Mouse (Mus musculus): ENCODE data around the gene Cox5a. TPM values are rescaled to one million over a fixed set of nuclear protein-coding genes. Genes with fewer than 3 reads are reported as not detected.

Cox5a gene
- polyA plus RNA-seq, 1 experiment from 2014 or later, result 93.1 TPM

DNA sequence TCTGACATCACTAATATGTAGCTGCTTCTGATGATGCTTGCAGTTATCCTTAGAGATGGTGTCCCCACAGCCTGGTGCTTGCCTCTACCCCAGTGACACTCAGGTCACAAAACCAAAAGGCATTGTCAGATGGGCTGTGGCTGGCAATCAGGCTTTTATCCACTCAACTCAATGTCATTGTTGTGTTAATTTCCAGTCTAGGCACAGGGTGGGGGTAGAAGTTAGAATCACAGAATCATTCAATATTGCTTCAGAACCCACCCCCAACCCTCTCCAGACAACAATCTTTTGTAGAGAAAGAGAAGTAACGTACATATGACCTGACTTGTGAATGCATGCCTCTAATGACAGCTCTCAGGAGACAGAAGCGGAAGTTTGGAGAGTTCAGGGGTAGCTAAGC, 10.5 kb upstream of the Cox5a start:
- H3K36me3 ChIP-seq (ENCODE audit: inconsistent target), result no peaks in the 10 kb centered on the region
- H3K79me2 ChIP-seq (ENCODE audit: inconsistent target), result no peaks in the 10 kb centered on the region
- H3K4me3 ChIP-seq (ENCODE audit: inconsistent target), result no peak overlapping the region
- WGBS (ENCODE audit: missing documents), result 75% methylated on average over 2 of the region's 2 CpGs
- H3K27ac ChIP-seq, result no peak overlapping the region

DNA sequence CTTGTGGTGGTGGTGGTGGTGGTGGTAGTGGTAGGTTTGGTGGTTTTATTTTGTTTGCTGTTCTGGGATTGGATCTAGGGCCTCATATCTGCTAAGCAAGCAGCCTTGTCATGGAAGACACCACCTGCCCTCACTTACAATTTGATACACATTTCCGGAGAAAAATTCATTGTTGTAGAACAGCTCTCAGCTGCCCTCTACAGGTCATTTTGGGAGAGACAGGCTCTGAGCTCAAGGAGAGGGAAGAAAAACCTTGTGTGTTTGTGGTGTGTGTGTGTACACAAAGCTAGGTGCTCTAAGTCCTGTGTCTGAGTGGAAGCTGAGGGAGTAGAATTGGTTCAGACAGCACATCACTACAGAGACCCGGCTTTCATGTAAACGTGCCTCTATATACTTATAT, 4.0 kb upstream of the Cox5a start:
- Histone ChIP-seq H3K79me2 (ENCODE audit: inconsistent target) (peaks cover 8% of the 10 kb centered on the region), H3K36me3 (ENCODE audit: inconsistent target) (no peaks in the 10 kb centered on the region), H3K27ac (no peak overlapping the region), H3K4me3 (ENCODE audit: inconsistent target) (no peak overlapping the region)
- WGBS (ENCODE audit: missing documents), result 13% methylated on average over 3 of the region's 3 CpGs

DNA sequence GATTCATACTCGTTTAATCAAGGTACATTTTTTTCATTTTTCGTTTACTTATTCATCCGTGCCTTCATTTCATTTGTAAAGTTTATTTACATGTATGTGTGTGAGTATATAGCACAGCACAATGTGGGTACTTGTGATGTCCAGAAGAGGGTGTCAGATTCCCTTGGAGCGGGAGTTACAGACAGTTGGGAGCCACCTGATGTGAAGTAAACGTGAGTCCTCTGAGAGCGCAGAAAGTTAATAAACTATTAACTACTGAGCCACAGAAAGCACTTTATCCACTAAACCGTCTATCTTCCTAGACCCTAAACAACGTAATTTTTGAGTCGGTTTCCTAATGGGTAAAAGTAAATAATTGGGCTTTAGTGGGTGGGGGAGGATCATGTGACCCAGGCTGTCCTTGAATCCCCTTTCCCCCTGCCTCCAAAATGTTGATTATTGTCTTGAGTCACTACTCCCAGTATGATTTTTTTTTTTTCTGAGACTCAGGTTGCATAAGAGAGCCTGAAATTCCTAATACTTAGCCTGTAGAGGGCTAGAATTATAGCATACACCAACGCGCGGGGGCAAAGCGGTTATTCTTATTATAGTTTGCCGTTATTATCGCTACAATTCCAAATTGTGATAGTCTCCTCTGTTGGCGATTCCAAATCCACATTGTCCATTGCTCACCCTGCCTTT, 559 bp upstream of the Cox5a start:
- Histone ChIP-seq H3K79me2 (ENCODE audit: inconsistent target) (peaks cover 42% of the 10 kb centered on the region), H3K4me3 (ENCODE audit: inconsistent target) (peak overlapping the region; percentile 53), H3K27ac (peak overlapping the region; percentile 58), H3K36me3 (ENCODE audit: inconsistent target) (no peaks in the 10 kb centered on the region)
- WGBS (ENCODE audit: missing documents), result 32% methylated on average over 16 of the region's 16 CpGs

DNA sequence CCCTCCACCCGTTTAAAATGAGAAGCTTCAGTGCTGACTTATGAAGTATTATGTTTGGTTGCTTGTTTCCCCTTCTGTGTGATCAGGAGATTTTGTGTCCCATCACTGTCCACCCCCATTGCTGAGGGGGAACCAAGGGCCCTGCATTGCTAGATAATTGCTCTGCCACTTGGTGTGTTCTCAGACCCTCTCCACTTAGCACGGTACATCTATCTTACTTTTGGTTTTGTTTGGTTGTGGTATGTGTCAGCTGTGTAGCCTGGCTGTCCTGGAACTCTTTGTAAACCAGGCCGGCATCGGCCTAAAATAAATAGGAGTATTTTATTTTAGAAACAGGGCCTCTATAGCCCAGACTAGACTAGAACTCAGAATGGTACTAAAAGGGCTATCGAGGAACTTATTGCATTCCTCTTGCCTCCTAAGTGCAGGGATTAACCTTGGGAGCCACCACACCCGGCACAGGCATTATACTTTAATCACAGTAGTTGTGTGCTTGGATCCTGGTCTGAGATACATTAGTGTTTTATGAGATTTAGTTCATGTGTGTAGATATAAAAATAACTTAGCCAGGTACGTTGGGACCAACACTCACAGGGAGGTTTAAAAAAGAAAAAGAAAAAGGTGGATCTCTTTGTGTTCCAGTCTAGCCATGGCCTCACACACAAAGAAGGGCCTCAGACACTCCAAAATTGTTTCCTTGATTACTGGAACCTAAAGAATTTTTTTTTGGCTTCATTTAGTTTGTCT, 1.2 kb downstream of the Cox5a start:
- Histone ChIP-seq H3K27ac (peak overlapping the region; percentile 57), H3K4me3 (ENCODE audit: inconsistent target) (peak overlapping the region; percentile 68), H3K79me2 (ENCODE audit: inconsistent target) (peaks cover 60% of the 10 kb centered on the region), H3K36me3 (ENCODE audit: inconsistent target) (no peaks in the 10 kb centered on the region)
- 47% methylated on average over 7 of the region's 7 CpGs for WGBS (ENCODE audit: missing documents)

DNA sequence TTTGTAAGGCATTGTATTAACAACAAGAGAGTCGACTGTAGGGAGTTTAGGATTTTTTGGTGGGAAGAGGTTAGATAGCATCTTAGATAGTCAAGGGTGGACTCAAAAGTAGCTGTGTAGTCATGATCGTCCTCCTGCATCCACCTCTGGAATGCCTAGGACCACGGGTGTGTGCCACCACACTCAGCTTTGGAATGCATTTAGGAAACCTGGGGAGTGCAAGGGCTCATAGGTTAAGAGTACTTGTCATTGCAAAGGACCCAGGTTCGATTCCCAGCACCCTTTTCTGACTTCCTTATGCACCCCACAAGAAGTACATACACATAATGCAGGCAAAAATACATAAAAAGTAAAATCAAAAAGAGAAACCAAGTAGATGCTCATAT, 1.8 kb downstream of the Cox5a start:
- H3K27ac ChIP-seq, result peak overlapping the region; percentile 57; the same call in 1 of the 2 replicates
- H3K4me3 ChIP-seq (ENCODE audit: inconsistent target), result peak overlapping the region; percentile 68; the same call in 1 of the 2 replicates

DNA sequence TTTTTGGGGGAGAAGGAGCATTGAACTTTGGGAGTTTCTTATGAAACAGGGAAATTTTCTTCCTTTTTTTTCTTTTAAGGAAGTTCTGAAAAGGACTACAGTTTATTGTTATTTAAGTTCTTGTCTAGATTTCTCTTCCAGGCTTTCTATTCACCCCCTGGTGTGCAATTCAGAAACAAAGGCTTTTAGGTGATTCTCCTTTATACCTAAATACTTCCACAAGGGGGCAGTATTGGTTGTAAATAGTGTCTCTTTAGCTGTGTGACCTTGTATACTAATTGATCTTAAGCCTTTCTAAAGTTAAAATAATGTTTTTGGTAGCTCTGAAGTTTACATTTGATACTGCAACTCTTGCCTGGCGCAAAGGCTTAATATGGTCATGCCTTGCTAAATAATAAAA, 2.7 kb downstream of the Cox5a start:
- WGBS (ENCODE audit: missing documents), result 75% methylated on average over 1 of the region's 1 CpGs
- H3K4me3 ChIP-seq (ENCODE audit: inconsistent target), result no peak overlapping the region
- peaks cover 74% of the 10 kb centered on the region for H3K79me2 ChIP-seq (ENCODE audit: inconsistent target)
- peak overlapping the region; percentile 32 for H3K27ac ChIP-seq
- 0 out of 2 replicates have a peak, but pooled peaks cover 3% of the 10 kb centered on the region for H3K36me3 ChIP-seq (ENCODE audit: inconsistent target)

More for the DNA sequence above, 1.8 kb downstream of the Cox5a start:
- 77% methylated on average over 4 of the region's 4 CpGs for WGBS (ENCODE audit: missing documents)
- Histone ChIP-seq H3K36me3 (ENCODE audit: inconsistent target) (no peaks in the 10 kb centered on the region), H3K79me2 (ENCODE audit: inconsistent target) (peaks cover 65% of the 10 kb centered on the region)

DNA sequence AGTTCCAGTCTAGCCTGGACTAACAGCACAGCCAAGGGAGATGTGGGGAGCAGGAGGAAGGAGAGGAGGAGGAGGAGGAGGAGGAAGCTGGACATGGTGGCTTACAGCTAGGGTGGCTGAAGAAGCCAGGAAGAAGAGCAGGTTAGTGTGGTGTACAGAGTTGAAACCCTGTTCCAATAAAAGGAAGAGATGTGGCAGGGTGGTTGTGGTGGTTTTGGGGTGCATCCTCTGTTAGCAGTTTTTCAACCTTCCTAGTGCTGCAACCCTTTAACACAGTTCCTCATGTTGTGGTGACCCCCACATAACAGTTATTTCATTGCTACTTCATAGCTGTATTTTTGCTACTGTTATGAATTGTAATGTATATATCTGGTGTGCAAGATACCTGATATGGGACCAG, 3.4 kb downstream of the Cox5a start:
- H3K4me3 ChIP-seq (ENCODE audit: inconsistent target), result no peak overlapping the region
- H3K79me2 ChIP-seq (ENCODE audit: inconsistent target), result peaks cover 81% of the 10 kb centered on the region
- H3K36me3 ChIP-seq (ENCODE audit: inconsistent target), result peaks cover 9% of the 10 kb centered on the region; the same call in 1 of the 2 replicates
- 0 out of 2 replicates have a peak overlapping the region, but pooled peaks have one; percentile 10 for H3K27ac ChIP-seq

DNA sequence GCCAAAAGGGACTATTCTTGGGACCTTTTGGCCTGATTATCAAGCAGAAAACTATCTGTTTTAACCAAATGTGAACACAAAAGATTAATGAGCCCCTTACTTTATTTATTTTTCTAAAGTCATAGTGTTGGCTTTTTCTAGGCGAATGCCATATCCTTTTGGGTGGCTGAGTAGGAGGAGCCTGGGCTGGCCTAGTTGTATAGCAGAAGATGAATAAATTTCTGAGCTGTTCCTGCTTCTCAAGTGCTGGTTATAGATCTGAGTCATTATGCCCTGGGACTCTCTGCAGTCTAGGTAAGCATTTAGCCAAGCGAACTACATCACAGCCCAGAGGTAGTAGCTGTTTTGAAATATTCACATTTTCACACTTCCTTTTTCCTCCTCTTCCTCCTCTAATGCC, 4.4 kb downstream of the Cox5a start:
- H3K36me3 ChIP-seq (ENCODE audit: inconsistent target), result peaks cover 18% of the 10 kb centered on the region; the same call in 1 of the 2 replicates
- peak overlapping the region; percentile 2; the same call in 1 of the 2 replicates for H3K27ac ChIP-seq
- H3K4me3 ChIP-seq (ENCODE audit: inconsistent target), result no peak overlapping the region
- H3K79me2 ChIP-seq (ENCODE audit: inconsistent target), result peaks cover 92% of the 10 kb centered on the region
- WGBS (ENCODE audit: missing documents), result 15% methylated on average over 2 of the region's 2 CpGs

DNA sequence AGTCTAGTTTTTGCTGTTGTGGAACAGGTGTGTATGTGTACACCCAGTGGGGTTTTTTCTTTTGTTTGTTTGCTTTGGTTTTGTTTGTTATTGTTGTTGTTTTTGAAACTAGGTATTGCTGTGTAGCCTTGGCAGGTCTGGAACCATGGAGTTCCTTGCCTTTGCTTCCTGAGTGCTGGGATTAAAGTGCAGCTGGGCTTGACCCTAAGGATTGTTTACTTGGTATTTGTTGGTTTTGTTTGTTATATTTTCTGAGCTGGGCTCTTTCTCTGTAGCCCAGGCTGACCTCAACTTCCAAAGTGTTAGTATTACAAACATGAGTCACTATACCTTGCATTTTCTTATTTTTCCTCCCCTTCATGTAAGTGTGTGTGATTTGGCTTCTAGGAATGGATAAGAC, 5.4 kb downstream of the Cox5a start:
- Histone ChIP-seq H3K27ac (no peak overlapping the region), H3K4me3 (ENCODE audit: inconsistent target) (no peak overlapping the region), H3K36me3 (ENCODE audit: inconsistent target) (peaks cover 19% of the 10 kb centered on the region; the same call in 1 of the 2 replicates), H3K79me2 (ENCODE audit: inconsistent target) (peaks cover 99% of the 10 kb centered on the region)

DNA sequence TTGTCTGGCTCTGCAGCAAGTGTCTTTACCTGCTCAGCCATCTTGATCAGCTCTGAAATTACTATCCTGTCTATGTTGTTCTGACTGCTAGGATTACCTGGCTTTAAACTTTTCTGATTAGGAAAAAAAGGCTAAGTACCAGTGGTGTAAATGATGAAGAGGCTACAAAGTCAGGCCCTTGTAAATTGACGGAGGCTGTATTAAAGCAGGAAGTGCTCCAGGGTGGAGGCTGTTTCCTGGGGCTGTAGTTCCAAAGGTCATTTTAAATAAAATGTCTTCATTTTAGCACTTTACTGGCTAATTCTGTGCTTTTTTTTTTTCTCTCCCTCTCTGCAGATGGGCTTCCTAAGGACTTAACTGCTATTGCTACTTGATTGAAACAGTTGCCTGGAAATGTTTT, 10.9 kb downstream of the Cox5a start:
- Histone ChIP-seq H3K36me3 (ENCODE audit: inconsistent target) (peaks cover 39% of the 10 kb centered on the region; the same call in 1 of the 2 replicates), H3K4me3 (ENCODE audit: inconsistent target) (no peak overlapping the region), H3K27ac (no peak overlapping the region), H3K79me2 (ENCODE audit: inconsistent target) (peaks cover 47% of the 10 kb centered on the region)
- WGBS (ENCODE audit: missing documents), result 88% methylated on average over 1 of the region's 1 CpGs

DNA sequence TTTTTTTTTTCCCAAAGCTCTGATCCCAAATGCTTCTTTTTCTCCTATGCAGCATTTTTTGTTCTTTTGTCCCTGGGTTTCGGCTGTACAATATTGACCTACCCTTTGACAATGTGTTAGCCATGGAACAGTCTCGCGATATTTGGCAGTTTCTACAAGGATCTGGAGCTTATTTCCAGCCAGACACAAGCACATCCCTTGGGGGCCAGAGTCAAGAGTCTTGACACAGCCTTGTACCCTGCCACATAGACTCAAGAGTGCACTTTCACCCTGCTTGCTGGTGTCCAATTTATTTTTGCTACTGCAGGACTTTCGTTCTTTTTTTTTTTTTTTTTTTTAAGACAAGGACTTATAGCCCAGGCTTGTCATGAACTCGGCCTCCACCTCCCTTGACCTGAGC, 15.3 kb downstream of the Cox5a start:
- 91% methylated on average over 5 of the region's 5 CpGs for WGBS (ENCODE audit: missing documents)
- H3K79me2 ChIP-seq (ENCODE audit: inconsistent target), result peaks cover 21% of the 10 kb centered on the region
- H3K27ac ChIP-seq, result no peak overlapping the region
- peaks cover 30% of the 10 kb centered on the region; the same call in 1 of the 2 replicates for H3K36me3 ChIP-seq (ENCODE audit: inconsistent target)
- peak overlapping the region; percentile 84; the same call in 1 of the 2 replicates for H3K4me3 ChIP-seq (ENCODE audit: inconsistent target)

DNA sequence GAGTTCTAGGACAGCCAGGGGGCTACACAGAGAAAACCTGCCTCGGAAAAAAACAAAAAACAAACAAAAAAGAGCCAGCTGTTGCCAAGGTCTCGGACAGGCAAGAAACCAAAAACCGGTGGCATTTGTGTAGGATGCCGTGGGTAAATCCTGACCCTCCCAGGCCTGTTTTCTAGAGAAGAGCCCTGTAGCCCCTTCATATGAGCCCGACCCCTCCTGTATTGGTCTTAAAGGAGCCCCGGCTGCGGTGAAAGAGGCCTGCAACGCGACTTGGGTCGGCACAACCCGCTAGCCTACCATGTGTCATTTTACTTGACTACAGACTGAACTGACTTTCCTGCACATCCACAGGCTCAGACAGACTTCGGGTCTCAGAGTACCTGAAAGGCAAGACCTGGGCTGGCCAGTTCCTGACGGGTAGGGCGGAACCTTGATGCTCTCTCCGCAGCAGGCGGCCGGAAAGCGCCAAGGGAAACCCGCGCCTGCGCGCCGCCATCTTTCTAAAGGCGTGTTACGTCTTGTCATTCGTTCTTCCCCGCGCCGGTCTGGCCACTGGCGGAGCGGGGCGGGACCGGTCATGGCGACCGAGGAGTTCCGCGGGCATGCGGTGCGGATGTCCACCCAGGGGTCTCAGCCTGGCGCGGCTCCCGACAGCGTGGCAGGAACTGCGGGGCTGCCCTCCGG, 16.1 kb downstream of the Cox5a start, which contains the start of gene Fam219b:
Gene Fam219b, plus strand, starts transcription at position 485 of the 684 bp plus-strand sequence.
- Histone ChIP-seq H3K36me3 (ENCODE audit: inconsistent target) (peaks cover 26% of the 10 kb centered on the region), H3K79me2 (ENCODE audit: inconsistent target) (peaks cover 17% of the 10 kb centered on the region), H3K4me3 (ENCODE audit: inconsistent target) (peak within 1 kb of the TSS; percentile 84), H3K27ac (peak within 1 kb of the TSS; percentile 76)
- 3% methylated on average over 37 of the region's 45 CpGs for WGBS (ENCODE audit: missing documents)

DNA sequence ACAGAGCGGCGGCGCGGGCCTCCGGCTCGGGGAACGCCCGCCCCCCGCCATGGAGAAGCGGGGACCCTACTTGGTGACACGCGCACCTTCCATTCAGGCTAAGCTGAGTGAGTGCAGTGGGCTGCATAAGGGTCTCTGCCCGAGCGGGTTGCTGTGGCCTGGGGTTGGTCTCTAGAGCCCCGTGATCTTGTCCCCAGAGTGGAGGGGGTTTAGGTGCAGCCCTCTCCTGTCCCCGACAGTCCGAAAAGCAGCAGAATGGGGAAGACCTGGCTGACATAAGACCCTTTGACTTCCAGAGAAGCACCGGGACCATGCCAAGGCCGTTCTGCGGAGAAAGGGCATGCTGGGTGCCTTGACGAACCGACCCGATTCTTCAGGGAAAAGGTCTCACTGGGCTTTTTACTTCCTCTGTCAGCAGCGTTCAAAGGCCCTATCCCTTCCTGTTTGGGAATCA, 16.7 kb downstream of the Cox5a start:
- H3K36me3 ChIP-seq (ENCODE audit: inconsistent target), result peaks cover 27% of the 10 kb centered on the region
- peak overlapping the region; percentile 76 for H3K27ac ChIP-seq
- H3K4me3 ChIP-seq (ENCODE audit: inconsistent target), result peak overlapping the region; percentile 84
- peaks cover 17% of the 10 kb centered on the region for H3K79me2 ChIP-seq (ENCODE audit: inconsistent target)
- WGBS (ENCODE audit: missing documents), result under 1% methylated on average over 23 of the region's 24 CpGs

DNA sequence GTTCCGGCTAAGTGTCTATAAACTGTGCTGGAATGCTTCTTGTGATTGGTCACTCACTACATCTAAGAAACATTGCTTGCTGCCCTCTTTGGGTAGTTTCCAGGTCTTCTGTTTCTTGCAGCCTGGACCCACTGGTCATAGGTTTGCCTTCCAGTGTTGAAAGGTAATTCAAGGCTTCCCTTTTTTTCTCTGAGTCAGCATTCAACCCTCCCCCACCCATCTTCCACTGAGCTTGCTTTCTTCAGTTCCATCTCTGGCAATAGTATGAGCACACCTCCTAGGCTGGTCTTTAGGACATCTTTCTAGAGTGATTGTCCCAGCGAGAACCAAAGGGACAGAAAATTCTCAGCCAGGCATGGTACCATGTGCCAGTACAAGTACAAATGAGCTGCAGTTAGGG, 18.5 kb downstream of the Cox5a start:
- H3K27ac ChIP-seq, result no peak overlapping the region
- no peak overlapping the region for H3K4me3 ChIP-seq (ENCODE audit: inconsistent target)
- H3K36me3 ChIP-seq (ENCODE audit: inconsistent target), result peaks cover 36% of the 10 kb centered on the region
- peaks cover 17% of the 10 kb centered on the region for H3K79me2 ChIP-seq (ENCODE audit: inconsistent target)
- WGBS (ENCODE audit: missing documents), result 94% methylated on average over 2 of the region's 2 CpGs

All from macrophage (primary cell).